Mouse (Mus musculus) kidney, adult 8-10 months (tissue): Measurements from ENCODE around the gene Atp1a4.

Experiments used
- DNase-seq, 2 experiments: peaks; one replicate each; pipeline ENCODE4 v3.0.0; 2022

Atp1a4 gene

GRCm38 (mm10) chr1:172192217-172192616 is 66.0 kb downstream of the Atp1a4 start:
- no peak for DNase-seq

GRCm38 (mm10) chr1:172191578-172191977 is 66.6 kb downstream of the Atp1a4 start:
- no peak for DNase-seq

GRCm38 (mm10) chr1:172188891-172189290 is 69.3 kb downstream of the Atp1a4 start:
- DNase-seq = no peak

GRCm38 (mm10) chr1:172186401-172187289 is 71.6 kb downstream of the Atp1a4 start:
- no peak for DNase-seq

- DNase-seq = no peak
Observed at GRCm38 (mm10) chr1:172183915-172184314, 74.3 kb downstream of the Atp1a4 start.

GRCm38 (mm10) chr1:172183056-172183455 is 75.2 kb downstream of the Atp1a4 start:
- DNase-seq = no peak

- DNase-seq = no peak
Observed at GRCm38 (mm10) chr1:172181777-172182176, 76.4 kb downstream of the Atp1a4 start.

GRCm38 (mm10) chr1:172180881-172181280 is 77.3 kb downstream of the Atp1a4 start:
- DNase-seq = no peak

- DNase-seq = no peak
Observed at GRCm38 (mm10) chr1:172179102-172179501, 79.1 kb downstream of the Atp1a4 start.

GRCm38 (mm10) chr1:172177791-172178190 is 80.4 kb downstream of the Atp1a4 start:
- DNase-seq = no peak
